Mouse (Mus musculus) erythroblast, embryonic 14.5 days (primary cell): Measurements from ENCODE around the gene Tspan3.

Experiments
- GATA1 ChIP-seq: IDR thresholded peaks from 2 replicates; pipeline ENCODE4 v1.6.1; 2012; ENCODE audit warnings: low read length, inconsistent platforms, mixed read lengths
- TAL1 ChIP-seq: IDR thresholded peaks from 3 replicates; pipeline ENCODE4 v1.6.1; 2012; ENCODE audit warnings: low read length, inconsistent platforms, mixed read lengths

DNA sequence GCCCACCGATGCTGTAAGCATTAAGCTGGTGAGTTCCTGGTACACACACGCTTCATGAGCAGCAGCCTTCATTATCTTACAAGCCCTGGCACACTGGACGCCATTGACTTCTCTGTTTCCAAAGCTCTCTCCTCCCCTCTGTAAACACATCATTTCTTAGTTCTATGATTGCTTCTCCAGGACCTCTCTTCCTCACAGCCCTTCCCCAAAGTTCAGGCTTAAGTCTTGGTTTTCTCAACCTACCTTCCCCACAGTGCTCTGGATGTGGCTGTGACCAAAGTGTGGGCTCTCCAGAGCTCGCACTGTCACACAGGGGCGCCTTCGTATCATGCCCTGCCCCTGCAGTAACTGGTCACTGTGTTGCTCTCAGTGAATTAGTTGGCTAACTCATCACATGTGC, at the start of gene Tspan3:
- TF ChIP-seq TAL1 (no peak), GATA1 (no peak)
